Mouse (Mus musculus) hindbrain, embryonic 11.5 days (tissue): ENCODE data around the gene Mtfr2. TPM values are rescaled to one million over a fixed set of nuclear protein-coding genes. Genes with fewer than 3 reads are reported as not detected.

Source experiments
- polyA plus RNA-seq: library from polyadenylated mRNA; unstranded; fragments of >200 nt; fragmentation: Nextera tagmentation; extraction: Ambion mirVana; gene quantifications from 2 replicates; pipeline ENCODE4 v1.2.1, GENCODE M21; 2014

Gene Mtfr2
- polyA plus RNA-seq, 1 experiment from 2014 or later: 3.7 TPM

Other genes starting within 250 kb of the Mtfr2 start
- 5.8 and 6.7 TPM in 2 replicates for gene Map7, start 199.3 kb upstream of the Mtfr2 start, polyA plus RNA-seq
- gene Bclaf1, start 35.3 kb upstream of the Mtfr2 start, polyA plus RNA-seq: 177 and 181 TPM in 2 replicates